Mouse (Mus musculus): ENCODE data around the gene Cse1l.

The Cse1l gene

GRCm38 (mm10) chr2:166977490-166977889 lies 71.7 kb downstream of the Cse1l start:
- no peak for DNase-seq

GRCm38 (mm10) chr2:166980161-166980560 lies 74.3 kb downstream of the Cse1l start:
- no peak for DNase-seq

GRCm38 (mm10) chr2:166983351-166983894 lies 77.6 kb downstream of the Cse1l start:
- DNase-seq = no peak

GRCm38 (mm10) chr2:166990861-166991260 lies 85.0 kb downstream of the Cse1l start:
- no peak for DNase-seq

GRCm38 (mm10) chr2:166991945-166992344 lies 86.1 kb downstream of the Cse1l start:
- DNase-seq = no peak

GRCm38 (mm10) chr2:166995021-166995795 lies 89.4 kb downstream of the Cse1l start:
- DNase-seq = peak; percentile 25
